Mouse (Mus musculus): ENCODE data around the gene Lbhd2.

DNA sequence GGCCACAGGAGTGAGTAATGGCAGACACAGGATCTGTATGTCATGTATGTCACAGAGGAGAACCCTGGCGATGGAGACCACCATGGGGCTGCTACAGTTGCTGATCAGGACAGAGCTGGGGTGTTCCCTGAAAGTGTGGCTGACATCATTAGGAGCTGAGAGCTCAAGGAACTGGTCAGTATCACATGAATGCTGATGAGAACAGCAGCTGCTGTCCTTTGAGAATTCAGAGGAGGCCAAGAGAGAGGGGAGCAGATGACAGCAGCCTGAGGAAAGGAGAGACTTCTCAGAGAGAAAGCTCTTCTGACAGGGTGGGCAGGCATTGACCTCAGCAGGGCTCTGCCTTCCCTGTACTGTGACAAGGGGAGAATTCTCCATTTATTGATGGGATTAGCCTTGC, 51.1 kb downstream of the Lbhd2 start:
- TF ChIP-seq CTCF (IDR thresholded peaks at IDR 0.05; ENCODE audit: control insufficient read depth, insufficient read depth, insufficient replicate concordance, low read depth, low read length) (no peak), POLR2A (IDR thresholded peaks at IDR 0.05; ENCODE audit: control insufficient read depth, low read depth, low read length) (no peak)
